Mouse (Mus musculus) megakaryocyte, embryonic 14.5 days (primary cell): ENCODE data around the gene Pacrg.

Source experiments
- FLI1 ChIP-seq: IDR thresholded peaks from 2 replicates; pipeline ENCODE4 v1.6.1; 2012; ENCODE audit warnings: low read length, inconsistent platforms, mixed read lengths
- GATA1 ChIP-seq: IDR thresholded peaks from 3 replicates; pipeline ENCODE4 v1.6.1; 2012; ENCODE audit warnings: mixed read lengths, low read length, inconsistent platforms, borderline replicate concordance

DNA sequence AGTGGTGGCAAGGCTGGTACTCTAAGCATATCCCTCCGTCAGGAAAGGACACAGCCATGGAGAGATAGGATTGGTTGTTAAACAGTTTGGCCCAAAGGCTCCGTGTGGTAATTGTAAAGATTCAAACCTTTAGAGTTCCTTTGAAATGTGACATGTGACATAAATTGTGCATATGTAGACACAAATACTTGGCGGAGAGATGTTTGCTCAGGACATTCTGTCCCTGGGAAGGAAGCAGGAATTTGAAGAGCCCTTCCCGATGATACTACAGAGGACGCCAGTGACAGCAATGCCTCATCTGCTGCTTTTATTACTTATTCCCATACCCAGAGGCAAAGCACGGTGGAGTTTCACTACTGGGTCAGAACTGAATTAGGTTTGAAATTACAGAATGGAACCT, 374.6 kb downstream of the Pacrg start:
- no peak for TF ChIP-seq GATA1
- TF ChIP-seq FLI1 = no peak
